Mouse (Mus musculus): ENCODE data around the gene Ndufa13. TPM values are rescaled to one million over a fixed set of nuclear protein-coding genes. Genes with fewer than 3 reads are reported as not detected.
A peak's percentile ranks its signal among the peaks of the same experiment; 100 is the strongest.

Gene Ndufa13
- polyA plus RNA-seq, 1 experiment from 2014 or later = 199 TPM

DNA sequence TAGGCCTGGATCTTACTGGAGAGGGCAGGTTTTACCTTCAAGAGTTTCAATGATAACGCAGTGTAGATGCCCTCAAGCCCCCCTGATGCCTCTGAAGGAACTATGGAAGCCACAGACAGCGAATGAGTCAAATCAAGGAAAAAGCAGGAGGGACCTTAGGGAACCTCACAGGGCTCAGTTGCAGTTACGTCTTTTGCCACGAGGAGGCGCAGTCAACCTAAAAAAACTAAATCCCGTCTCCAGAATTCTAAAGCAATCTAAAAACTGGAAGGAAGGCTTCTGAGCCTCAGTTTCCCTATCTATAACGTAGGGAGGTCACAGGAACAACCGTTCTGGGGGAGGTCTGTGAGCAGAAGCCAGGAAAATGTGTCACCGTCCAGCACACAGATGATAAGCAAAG lies 28.2 kb downstream of the Ndufa13 start:
- ChIA-PET POLR2A (no interaction called here), CTCF (no interaction called here)
- no peaks in the 10 kb centered on the region for H3K27me3 ChIP-seq
- DNase-seq (ENCODE audit: low read depth, low spot score) (no peak), ATAC-seq (no peak)
- in situ Hi-C loops (cut with MboI; ENCODE audit: low pct_unique_long_range_greater_than_20kb) = no loop called here
- TF ChIP-seq CTCF (IDR thresholded peaks at IDR 0.05) = no peak

DNA sequence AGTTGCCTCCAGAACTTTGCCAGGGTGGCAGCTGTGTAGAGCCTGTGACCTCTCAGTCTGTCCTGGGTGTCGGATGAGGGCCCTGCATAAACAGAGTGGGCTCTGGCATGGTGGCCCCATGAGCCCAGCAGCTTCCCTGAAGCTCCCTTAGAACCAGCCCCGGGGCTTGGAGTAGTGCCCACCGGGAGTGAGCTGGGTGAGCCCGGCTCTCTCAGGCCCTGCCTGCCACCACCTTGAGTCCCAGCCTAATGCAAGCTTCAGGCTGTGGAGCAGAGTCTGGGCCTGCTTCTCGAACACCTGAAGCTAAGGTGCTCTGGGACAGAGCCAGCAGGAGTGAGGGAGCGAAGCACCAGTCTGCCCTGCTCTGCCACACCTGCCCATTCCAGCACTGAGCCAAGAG lies 31.5 kb downstream of the Ndufa13 start:
- H3K27me3 ChIP-seq = no peaks in the 10 kb centered on the region
- ChIA-PET POLR2A (interaction anchor here (0.5 kb wide), 1 partner anchor 1576 kb away, joined by 3 read pairs; no protein-coding TSS in a partner anchor), CTCF (no interaction called here)
- no peak for TF ChIP-seq CTCF (IDR thresholded peaks at IDR 0.05)
- in situ Hi-C loops (cut with MboI; ENCODE audit: low pct_unique_long_range_greater_than_20kb) = no loop called here
- DNase-seq (ENCODE audit: low read depth, low spot score) (no peak), ATAC-seq (no peak)

DNA sequence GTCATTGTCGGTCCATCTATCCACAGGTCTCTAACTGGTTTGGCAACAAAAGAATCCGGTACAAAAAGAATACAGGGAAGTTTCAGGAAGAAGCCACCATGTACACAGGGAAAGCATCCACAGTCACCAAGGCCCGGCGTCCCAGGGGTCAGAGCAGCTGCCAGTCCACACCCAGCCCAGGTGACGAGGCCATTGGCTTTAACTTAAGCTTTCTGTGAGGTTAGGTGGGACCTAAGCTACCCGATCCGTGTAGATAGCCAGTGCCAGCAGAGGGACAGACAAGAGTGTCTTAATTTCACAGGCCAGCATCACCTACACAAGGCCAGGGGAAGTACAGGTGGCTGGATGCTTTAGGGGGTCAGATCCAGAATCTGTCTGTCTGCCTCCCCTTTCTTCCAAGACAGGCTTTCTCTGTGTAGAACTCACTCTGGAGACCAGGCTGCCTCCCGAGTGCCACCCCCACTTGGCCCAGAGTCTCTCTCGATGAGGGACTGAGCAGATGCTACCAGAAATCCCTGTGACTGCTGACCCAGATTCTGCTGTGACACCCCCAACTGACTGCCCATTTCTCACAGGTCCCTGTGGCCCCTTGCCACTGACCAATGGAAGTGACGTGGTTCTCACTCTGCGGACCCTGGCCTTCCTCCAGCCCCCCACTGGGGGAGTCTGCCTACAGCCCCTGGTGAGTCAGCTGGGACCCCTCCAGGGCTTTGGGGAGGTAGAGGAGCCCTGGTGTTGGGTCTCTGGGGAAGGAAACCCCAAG lies 32.2 kb downstream of the Ndufa13 start:
- no peak for ATAC-seq
- TF ChIP-seq CTCF (IDR thresholded peaks at IDR 0.05) = no peak
- in situ Hi-C loops (cut with MboI; ENCODE audit: low pct_unique_long_range_greater_than_20kb) = no loop called here
- DNase-seq (ENCODE audit: low read depth, low spot score) = no peak
- ChIA-PET CTCF (no interaction called here), POLR2A (no interaction called here)
- H3K27me3 ChIP-seq = no peaks in the 10 kb centered on the region

DNA sequence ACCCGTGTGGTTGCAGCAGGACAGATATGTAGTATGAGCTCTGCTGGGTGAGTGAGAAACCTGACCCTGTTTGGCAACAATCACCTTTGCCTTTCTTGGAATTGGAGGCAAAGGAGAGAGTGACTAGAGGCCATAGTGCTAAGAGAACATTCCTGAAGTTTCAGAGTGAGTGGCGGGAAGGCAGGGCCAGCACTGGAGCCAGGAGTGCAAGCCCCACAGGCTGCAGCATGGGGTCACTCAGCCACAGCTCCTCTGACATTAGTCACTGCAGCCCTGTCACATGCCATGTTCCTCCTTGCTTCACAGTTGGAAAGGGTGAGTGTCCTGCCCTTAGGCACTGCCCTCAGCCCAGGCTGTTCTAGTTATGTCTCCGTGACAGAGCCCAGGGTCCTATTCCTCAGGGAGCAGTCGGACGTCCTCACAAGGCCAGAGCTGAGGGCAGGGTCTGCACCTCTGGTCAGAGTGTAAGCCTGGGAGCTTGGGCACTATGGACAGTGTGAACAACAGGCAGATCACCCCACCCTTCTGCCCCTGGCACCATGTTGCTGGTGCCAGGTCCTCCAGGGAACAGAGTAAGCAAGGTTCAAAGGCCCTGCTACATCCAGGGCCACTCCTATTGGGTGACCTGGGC lies 34.5 kb downstream of the Ndufa13 start:
- POLR2A ChIA-PET = no interaction called here
- ATAC-seq (peak; percentile 71), DNase-seq (ENCODE audit: low read depth, low spot score) (peak; percentile 30)
- H3K27me3 ChIP-seq = no peaks in the 10 kb centered on the region
- CTCF ChIA-PET = no interaction called here
- in situ Hi-C loops (cut with MboI; ENCODE audit: low pct_unique_long_range_greater_than_20kb) = no loop called here
- no peak for TF ChIP-seq CTCF (IDR thresholded peaks at IDR 0.05)

DNA sequence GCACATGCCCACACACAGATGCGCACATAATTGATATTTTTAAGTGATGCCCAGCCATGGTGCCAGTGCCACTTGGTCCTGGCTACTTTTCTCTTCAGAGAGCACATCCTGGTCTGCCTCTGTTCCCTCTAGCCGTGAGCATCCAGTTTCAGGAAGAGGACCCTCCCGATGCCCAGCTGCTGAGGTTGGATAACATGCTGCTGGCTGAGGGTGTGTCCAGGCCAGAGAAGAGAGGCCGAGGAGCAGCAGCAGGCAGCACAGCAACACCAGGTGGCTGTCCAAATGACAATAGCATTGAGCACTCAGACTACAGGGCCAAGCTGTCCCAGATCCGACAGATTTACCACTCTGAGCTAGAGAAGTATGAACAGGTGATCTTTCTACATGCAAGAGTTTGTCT lies 38.2 kb downstream of the Ndufa13 start:
- ChIA-PET CTCF (no interaction called here), POLR2A (no interaction called here)
- H3K27me3 ChIP-seq = no peaks in the 10 kb centered on the region
- DNase-seq (ENCODE audit: low read depth, low spot score) = no peak
- no peak for ATAC-seq
- no peak for TF ChIP-seq CTCF (IDR thresholded peaks at IDR 0.05)
- in situ Hi-C loops (cut with MboI; ENCODE audit: low pct_unique_long_range_greater_than_20kb) = no loop called here

DNA sequence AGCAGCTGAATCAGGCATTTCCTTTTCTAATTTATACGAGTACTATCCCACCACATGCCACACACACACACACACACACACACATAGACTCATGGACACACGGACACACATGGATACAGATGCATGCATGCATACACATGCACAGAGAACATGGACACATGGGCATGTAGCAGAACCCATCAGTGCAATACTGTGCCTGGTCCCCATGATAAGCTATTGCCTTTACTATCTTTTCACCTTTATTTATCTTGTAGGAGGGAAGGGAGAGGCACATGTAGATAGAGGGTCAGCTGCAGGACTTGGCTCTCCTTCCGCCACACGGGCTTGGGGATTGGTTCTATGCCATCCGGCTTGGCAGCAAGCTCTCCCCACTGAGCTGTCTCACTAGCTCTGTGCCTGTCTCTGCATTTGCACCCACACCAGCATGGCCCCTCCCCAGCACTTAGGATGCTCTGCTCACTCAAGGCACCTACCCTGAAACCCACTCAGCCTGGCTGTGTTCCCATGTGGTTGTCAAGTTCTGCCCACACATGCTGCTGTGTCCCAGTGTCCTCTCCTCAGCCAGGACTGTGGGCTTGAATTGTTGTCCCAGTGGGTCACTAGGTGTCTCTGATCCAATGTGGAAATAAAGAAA lies 38.9 kb downstream of the Ndufa13 start:
- ChIA-PET CTCF (no interaction called here), POLR2A (no interaction called here)
- no peaks in the 10 kb centered on the region for H3K27me3 ChIP-seq
- ATAC-seq (no peak), DNase-seq (ENCODE audit: low read depth, low spot score) (no peak)
- TF ChIP-seq CTCF (IDR thresholded peaks at IDR 0.05) = no peak
- in situ Hi-C loops (cut with MboI; ENCODE audit: low pct_unique_long_range_greater_than_20kb) = no loop called here

DNA sequence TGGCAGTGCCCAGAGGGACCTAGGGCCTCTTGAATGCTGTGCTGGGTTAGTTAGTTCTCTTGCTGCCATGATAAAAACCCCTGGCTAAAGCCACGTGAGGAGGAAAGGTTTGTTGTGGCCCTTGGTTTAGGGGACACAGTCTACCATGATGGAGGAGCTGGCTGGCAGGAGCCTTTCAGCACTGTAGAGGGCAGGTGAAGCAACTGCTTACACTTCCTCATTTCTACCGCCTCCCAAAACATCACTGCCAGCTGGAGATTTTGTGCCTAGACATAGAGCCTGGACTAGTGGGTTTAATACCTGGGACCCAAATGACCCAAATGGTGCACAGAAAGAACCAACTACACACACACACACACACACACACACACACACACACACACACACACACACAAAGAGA lies 41.1 kb downstream of the Ndufa13 start:
- in situ Hi-C loops (cut with MboI; ENCODE audit: low pct_unique_long_range_greater_than_20kb) = no loop called here
- CTCF ChIA-PET = no interaction called here
- no peak for DNase-seq (ENCODE audit: low read depth, low spot score)
- no peaks in the 10 kb centered on the region for H3K27me3 ChIP-seq
- POLR2A ChIA-PET = no interaction called here
- no peak for TF ChIP-seq CTCF (IDR thresholded peaks at IDR 0.05)
- ATAC-seq = no peak

DNA sequence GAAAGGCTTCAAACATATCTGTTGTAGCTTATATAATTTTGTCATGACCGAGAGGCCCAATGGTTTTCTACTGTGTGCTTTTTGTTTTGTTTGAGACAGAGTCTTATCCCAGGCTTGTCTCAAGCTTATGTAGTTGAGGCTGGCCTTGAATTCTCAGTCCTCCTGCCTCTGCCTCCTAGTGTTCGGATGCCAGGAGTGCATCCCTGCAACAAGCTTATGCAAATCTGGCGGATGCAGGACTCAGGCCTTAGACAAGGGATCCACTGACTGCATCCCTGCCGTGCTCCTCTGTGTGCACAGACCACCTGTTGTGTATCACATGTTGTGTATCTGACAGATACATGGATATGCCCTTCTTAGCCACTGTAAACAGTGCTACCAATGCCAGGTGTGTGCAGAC lies 41.6 kb downstream of the Ndufa13 start:
- no peak for TF ChIP-seq CTCF (IDR thresholded peaks at IDR 0.05)
- CTCF ChIA-PET = no interaction called here
- POLR2A ChIA-PET = no interaction called here
- ATAC-seq = no peak
- H3K27me3 ChIP-seq = no peaks in the 10 kb centered on the region
- in situ Hi-C loops (cut with MboI; ENCODE audit: low pct_unique_long_range_greater_than_20kb) = no loop called here
- DNase-seq (ENCODE audit: low read depth, low spot score) = no peak

DNA sequence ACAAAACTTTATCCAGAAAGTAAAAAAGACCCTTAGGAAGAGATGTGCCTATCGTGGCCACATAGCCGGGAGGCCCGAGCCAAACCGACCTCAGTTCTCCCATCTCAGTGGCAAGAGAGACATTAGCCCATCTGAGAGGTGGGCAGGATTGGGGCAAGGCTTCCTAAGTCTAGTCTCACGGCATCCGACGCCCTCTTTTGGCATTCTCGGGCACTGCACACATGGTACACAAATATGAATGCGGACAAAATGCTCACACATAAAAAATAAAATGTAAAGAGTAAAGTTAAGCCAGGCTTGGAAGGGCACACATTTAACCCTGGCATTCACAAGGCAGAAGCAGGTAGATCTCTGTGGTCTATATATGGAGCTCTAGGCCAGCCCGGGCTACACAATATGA lies 48.5 kb downstream of the Ndufa13 start:
- CTCF ChIA-PET = interaction anchor here (1.0 kb wide), 1 partner anchor 12 kb away, joined by 3 read pairs; no protein-coding TSS in a partner anchor
- in situ Hi-C loops (cut with MboI; ENCODE audit: low pct_unique_long_range_greater_than_20kb) = no loop called here
- ATAC-seq = no peak

DNA sequence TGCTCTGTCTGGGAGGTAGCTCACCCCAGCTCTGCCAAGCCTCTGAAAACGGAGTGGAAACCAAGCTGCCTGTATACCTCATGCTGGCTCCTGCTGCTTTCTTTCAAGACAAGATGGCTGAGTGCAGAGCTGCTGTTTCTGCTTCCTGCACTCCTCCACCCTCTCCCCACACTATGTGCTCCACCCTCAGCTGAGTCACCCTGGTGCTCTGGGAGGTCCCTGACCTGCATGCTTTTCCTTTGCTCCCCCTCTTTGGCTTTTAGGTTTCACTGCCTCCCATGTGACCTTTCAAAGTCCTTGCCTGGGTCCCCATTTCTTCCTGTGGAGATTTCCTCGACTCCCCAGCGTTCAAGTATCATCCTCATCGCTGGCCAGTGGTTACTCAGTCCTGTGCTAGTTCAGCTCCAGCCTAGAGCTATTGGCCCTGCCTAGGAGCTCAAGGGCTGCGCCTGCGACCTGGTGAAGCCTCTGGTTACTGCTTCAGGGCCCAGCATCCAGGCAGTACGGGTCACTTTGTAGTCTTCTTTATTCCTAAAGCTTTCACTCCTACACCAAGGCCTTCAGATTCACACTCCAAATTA lies 51.3 kb downstream of the Ndufa13 start:
- ATAC-seq (no peak), DNase-seq (ENCODE audit: low read depth, low spot score) (no peak)
- POLR2A ChIA-PET = no interaction called here
- no peak for TF ChIP-seq CTCF (IDR thresholded peaks at IDR 0.05)
- no peaks in the 10 kb centered on the region for H3K27me3 ChIP-seq
- in situ Hi-C loops (cut with MboI; ENCODE audit: low pct_unique_long_range_greater_than_20kb) = no loop called here
- CTCF ChIA-PET = no interaction called here

More for the DNA sequence above, 48.5 kb downstream of the Ndufa13 start:
- no peak for DNase-seq (ENCODE audit: low read depth, low spot score)
- TF ChIP-seq CTCF (IDR thresholded peaks at IDR 0.05) = no peak
- no peaks in the 10 kb centered on the region for H3K27me3 ChIP-seq
- POLR2A ChIA-PET = no interaction called here

DNA sequence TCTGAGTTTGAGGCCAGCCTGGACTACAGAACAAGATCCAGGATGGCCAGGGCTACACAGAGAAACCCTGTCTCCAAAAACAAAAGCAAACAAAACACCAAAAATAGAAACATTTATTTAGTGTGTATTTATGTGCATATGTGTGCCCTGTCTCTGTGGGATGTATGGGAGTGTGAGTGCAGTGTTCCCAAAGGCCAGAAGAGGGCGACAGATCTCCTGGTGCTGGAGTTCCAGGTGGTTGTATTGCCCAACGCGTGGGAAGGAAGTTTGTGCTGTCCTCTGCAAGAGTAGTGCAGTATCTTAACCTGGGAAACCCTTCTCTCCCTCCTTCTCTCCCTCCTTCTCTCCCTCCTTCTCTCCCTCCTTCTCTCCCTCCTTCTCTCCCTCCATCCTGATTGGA lies 52.5 kb downstream of the Ndufa13 start:
- in situ Hi-C loops (cut with MboI; ENCODE audit: low pct_unique_long_range_greater_than_20kb) = no loop called here
- no peaks in the 10 kb centered on the region for H3K27me3 ChIP-seq
- ChIA-PET CTCF (no interaction called here), POLR2A (no interaction called here)
- ATAC-seq (no peak), DNase-seq (ENCODE audit: low read depth, low spot score) (no peak)
- no peak for TF ChIP-seq CTCF (IDR thresholded peaks at IDR 0.05)
